Mouse (Mus musculus): ENCODE data around the gene Igsf6. TPM values are rescaled to one million over a fixed set of nuclear protein-coding genes. Genes with fewer than 3 reads are reported as not detected.

Igsf6 gene
- total RNA-seq, 2 experiments from 2014 or later = 480 to 557 TPM

Other genes starting within 250 kb of the Igsf6 start
- gene Eef2k, start 231.7 kb downstream of the Igsf6 start, total RNA-seq (2015) = 7.5 and 11.1 TPM in 2 replicates
- gene Eef2k, start 231.7 kb downstream of the Igsf6 start, total RNA-seq (2017) = 23.5 and 26.1 TPM in 2 replicates
- gene Polr3e, start 156.8 kb downstream of the Igsf6 start, total RNA-seq (2015) = 4.6 and 5.3 TPM in 2 replicates
- 9.8 and 11.6 TPM in 2 replicates for gene Polr3e, start 156.8 kb downstream of the Igsf6 start, total RNA-seq (2017)
- 2.5 and 3.9 TPM in 2 replicates for gene Cdr2, start 92.3 kb downstream of the Igsf6 start, total RNA-seq (2015)
- gene Cdr2, start 92.3 kb downstream of the Igsf6 start, total RNA-seq (2017) = 4.3 and 6.8 TPM in 2 replicates
- gene Mfsd13b, start 92.1 kb downstream of the Igsf6 start, total RNA-seq (2015) = not detected in 2 replicates
- gene Mfsd13b, start 92.1 kb downstream of the Igsf6 start, total RNA-seq (2017) = 3.1 TPM in 1 of 2 replicates, not detected in the other
- gene Mettl9, start 40.1 kb downstream of the Igsf6 start, total RNA-seq (2015) = 106 and 115 TPM in 2 replicates
- 138 and 164 TPM in 2 replicates for gene Mettl9, start 40.1 kb downstream of the Igsf6 start, total RNA-seq (2017)
- 0.36 and 0.42 TPM in 2 replicates for gene Otoa, start 7.1 kb upstream of the Igsf6 start, total RNA-seq (2015)
- 0.11 and 0.24 TPM in 2 replicates for gene Otoa, start 7.1 kb upstream of the Igsf6 start, total RNA-seq (2017)

Measured in megakaryocyte, adult 5-6 weeks (primary cell).